Mouse (Mus musculus) limb, embryonic 11.5 days (tissue): ENCODE measurements at regions not wholly inside any gene's neighbourhood (a gene's known extent, or its start where the extent isn't known, plus 50 kb on each side); places are given as distances from the start of the nearest gene placed in this dataset.

Source experiments
- ATAC-seq: fragments of 200-750 bp; cut with Nextera tagmentation; 2 replicates; pipeline ENCODE4 v1.8.0; 2017; ENCODE audit warnings: low read depth; ENCODE audit not compliant: insufficient number of reproducible peaks, low FRiP score, low TSS enrichment
- DNase-seq: peaks from one replicate; pipeline ENCODE4 v3.0.0-alpha.2; 2015; ENCODE audit warnings: low spot score
- H3K27ac ChIP-seq: fragments of 300-500 bp; sonication (generic); replicated peaks from 2 replicates; pipeline ENCODE4 v1.5.1; 2014; ENCODE audit warnings: low read depth, mild to moderate bottlenecking, low read length
- H3K27me3 ChIP-seq: fragments of 300-500 bp; sonication (generic); 2 replicates; pipeline ENCODE4 v1.6.1; 2014; ENCODE audit warnings: mild to moderate bottlenecking, low read length, mixed read lengths; ENCODE audit not compliant: control insufficient read depth, insufficient read depth
- H3K36me3 ChIP-seq: fragments of 300-500 bp; sonication (generic); 2 replicates; pipeline ENCODE4 v1.6.1; 2014; ENCODE audit warnings: mild to moderate bottlenecking, low read length, moderate library complexity, mixed read lengths; ENCODE audit not compliant: control insufficient read depth, insufficient read depth
- H3K4me1 ChIP-seq: fragments of 300-500 bp; sonication (generic); 2 replicates; pipeline ENCODE4 v1.6.1; 2014; ENCODE audit warnings: low read length, mixed read lengths; ENCODE audit not compliant: control insufficient read depth, insufficient read depth
- H3K4me2 ChIP-seq: fragments of 300-500 bp; sonication (generic); 2 replicates; pipeline ENCODE4 v1.6.1; 2014; ENCODE audit warnings: low read depth, mild to moderate bottlenecking, moderate library complexity; ENCODE audit not compliant: severe bottlenecking
- H3K4me3 ChIP-seq: fragments of 300-500 bp; sonication (generic); 2 replicates; pipeline ENCODE4 v1.5.1; 2014; ENCODE audit warnings: low read depth, low read length
- H3K9ac ChIP-seq: fragments of 300-500 bp; sonication (generic); 2 replicates; pipeline ENCODE4 v1.6.1; 2014; ENCODE audit warnings: mild to moderate bottlenecking, low read length
- H3K9me3 ChIP-seq: fragments of 300-500 bp; sonication (generic); 2 replicates; pipeline ENCODE4 v1.6.1; 2016; ENCODE audit warnings: low read length; ENCODE audit not compliant: control insufficient read depth
- WGBS: fragments of 180-500 bp; shearing (Covaris S2); extraction: QIAGEN DNeasy Blood & Tissue Kit; methylation state at CpG from one replicate; pipeline ENCODE4 v1.1.7; 2014; 5-methylcytosine and 5-hydroxymethylcytosine counted together

- no peak overlapping the region for H3K4me3 ChIP-seq
- no peaks in the 10 kb centered on the region for H3K4me1 ChIP-seq
- no peak overlapping the region for H3K9ac ChIP-seq
- no peak for ATAC-seq
- H3K36me3 ChIP-seq, result no peaks in the 10 kb centered on the region
- no peak overlapping the region for H3K4me2 ChIP-seq
- no peak for DNase-seq
- H3K27me3 ChIP-seq, result no peaks in the 10 kb centered on the region
- H3K9me3 ChIP-seq, result no peaks in the 10 kb centered on the region
- no peak overlapping the region for H3K27ac ChIP-seq
- WGBS, result 95% methylated on average over 1 of the region's 1 CpGs
These were observed 95.7 kb downstream of the Mfap3l start for GRCm38 (mm10) chr8:60728339-60728738.

- no peaks in the 10 kb centered on the region for H3K4me1 ChIP-seq
- H3K4me2 ChIP-seq, result no peak overlapping the region
- no peak for ATAC-seq
- no peaks in the 10 kb centered on the region for H3K36me3 ChIP-seq
- 85% methylated on average over 2 of the region's 2 CpGs for WGBS
- DNase-seq, result no peak
- no peaks in the 10 kb centered on the region for H3K9me3 ChIP-seq
- no peak overlapping the region for H3K27ac ChIP-seq
- no peak overlapping the region for H3K4me3 ChIP-seq
- H3K9ac ChIP-seq, result no peak overlapping the region
- H3K27me3 ChIP-seq, result no peaks in the 10 kb centered on the region
These were observed 99.9 kb downstream of the Mfap3l start for GRCm38 (mm10) chr8:60732545-60732944.

GRCm38 (mm10) chr8:60735961-60736360, 103.3 kb downstream of the Mfap3l start:
- 79% methylated on average over 3 of the region's 3 CpGs for WGBS

GRCm38 (mm10) chr8:60736401-60736800, 103.8 kb downstream of the Mfap3l start:
- no peak overlapping the region for H3K9ac ChIP-seq
- 92% methylated on average over 9 of the region's 9 CpGs for WGBS
- H3K4me1 ChIP-seq, result no peaks in the 10 kb centered on the region
- no peak overlapping the region for H3K4me2 ChIP-seq
- H3K27me3 ChIP-seq, result no peaks in the 10 kb centered on the region
- DNase-seq (no peak), ATAC-seq (no peak)
- no peaks in the 10 kb centered on the region for H3K36me3 ChIP-seq
- H3K27ac ChIP-seq, result no peak overlapping the region
- H3K9me3 ChIP-seq, result no peaks in the 10 kb centered on the region
- no peak overlapping the region for H3K4me3 ChIP-seq

More at GRCm38 (mm10) chr8:60735961-60736360, 103.3 kb downstream of the Mfap3l start:
- DNase-seq (no peak), ATAC-seq (no peak; the same call in 1 of the 2 replicates)
- Histone ChIP-seq H3K4me3 (no peak overlapping the region), H3K4me2 (no peak overlapping the region), H3K9me3 (no peaks in the 10 kb centered on the region), H3K27me3 (no peaks in the 10 kb centered on the region), H3K36me3 (no peaks in the 10 kb centered on the region), H3K4me1 (no peaks in the 10 kb centered on the region), H3K9ac (no peak overlapping the region), H3K27ac (no peak overlapping the region)

GRCm38 (mm10) chr8:60736913-60737312, 104.3 kb downstream of the Mfap3l start:
- Histone ChIP-seq H3K9me3 (no peaks in the 10 kb centered on the region), H3K27me3 (no peaks in the 10 kb centered on the region), H3K27ac (no peak overlapping the region), H3K36me3 (no peaks in the 10 kb centered on the region), H3K4me3 (no peak overlapping the region), H3K9ac (no peak overlapping the region), H3K4me1 (no peaks in the 10 kb centered on the region), H3K4me2 (no peak overlapping the region)
- DNase-seq (no peak), ATAC-seq (no peak)
- WGBS, result 73% methylated on average over 2 of the region's 2 CpGs

- no peak overlapping the region for H3K4me3 ChIP-seq
- no peak overlapping the region for H3K4me2 ChIP-seq
- no peak overlapping the region for H3K27ac ChIP-seq
- DNase-seq (no peak), ATAC-seq (no peak)
- H3K9me3 ChIP-seq, result no peaks in the 10 kb centered on the region
- H3K36me3 ChIP-seq, result no peaks in the 10 kb centered on the region
- H3K27me3 ChIP-seq, result no peaks in the 10 kb centered on the region
- H3K9ac ChIP-seq, result no peak overlapping the region
- WGBS, result 90% methylated on average over 1 of the region's 1 CpGs
- H3K4me1 ChIP-seq, result no peaks in the 10 kb centered on the region
These were observed 105.0 kb downstream of the Mfap3l start for GRCm38 (mm10) chr8:60737616-60738015.

GRCm38 (mm10) chr8:60745877-60746276, 113.2 kb downstream of the Mfap3l start:
- H3K4me1 ChIP-seq, result no peaks in the 10 kb centered on the region
- H3K9me3 ChIP-seq, result no peaks in the 10 kb centered on the region
- no peak overlapping the region for H3K27ac ChIP-seq
- no peak overlapping the region for H3K4me2 ChIP-seq
- no peaks in the 10 kb centered on the region for H3K36me3 ChIP-seq
- DNase-seq (no peak), ATAC-seq (no peak)
- H3K4me3 ChIP-seq, result no peak overlapping the region
- WGBS, result 86% methylated on average over 2 of the region's 2 CpGs
- no peak overlapping the region for H3K9ac ChIP-seq
- H3K27me3 ChIP-seq, result no peaks in the 10 kb centered on the region

GRCm38 (mm10) chr8:60746486-60746885, 113.9 kb downstream of the Mfap3l start:
- H3K9ac ChIP-seq, result no peak overlapping the region
- no peaks in the 10 kb centered on the region for H3K9me3 ChIP-seq
- DNase-seq (no peak), ATAC-seq (no peak)
- H3K4me3 ChIP-seq, result no peak overlapping the region
- no peaks in the 10 kb centered on the region for H3K36me3 ChIP-seq
- H3K27ac ChIP-seq, result no peak overlapping the region
- H3K27me3 ChIP-seq, result no peaks in the 10 kb centered on the region
- H3K4me2 ChIP-seq, result no peak overlapping the region
- WGBS, result 84% methylated on average over 3 of the region's 3 CpGs
- no peaks in the 10 kb centered on the region for H3K4me1 ChIP-seq

GRCm38 (mm10) chr8:60755704-60756415, 123.2 kb downstream of the Mfap3l start:
- Histone ChIP-seq H3K36me3 (no peaks in the 10 kb centered on the region), H3K4me3 (no peak overlapping the region), H3K9ac (no peak overlapping the region), H3K4me1 (no peaks in the 10 kb centered on the region), H3K9me3 (no peaks in the 10 kb centered on the region), H3K27ac (no peak overlapping the region), H3K27me3 (no peaks in the 10 kb centered on the region), H3K4me2 (no peak overlapping the region)
- DNase-seq, result no peak
- 86% methylated on average over 18 of the region's 18 CpGs for WGBS
- ATAC-seq, result no peak
